Mouse (Mus musculus) CD4-positive, CD25-positive, alpha-beta regulatory T cell, adult 9 weeks (primary cell): ENCODE data around the gene Olfr714. TPM values are rescaled to one million over a fixed set of nuclear protein-coding genes. Genes with fewer than 3 reads are reported as not detected.

ENCODE experiments used
- polyA plus RNA-seq: library from polyadenylated mRNA; unstranded; fragments of 100-300 nt; shearing (Covaris generic); gene quantifications from one replicate; pipeline ENCODE4 v1.2.1, GENCODE M21; 2017

Olfr714 gene
- not detected for polyA plus RNA-seq

DNA sequence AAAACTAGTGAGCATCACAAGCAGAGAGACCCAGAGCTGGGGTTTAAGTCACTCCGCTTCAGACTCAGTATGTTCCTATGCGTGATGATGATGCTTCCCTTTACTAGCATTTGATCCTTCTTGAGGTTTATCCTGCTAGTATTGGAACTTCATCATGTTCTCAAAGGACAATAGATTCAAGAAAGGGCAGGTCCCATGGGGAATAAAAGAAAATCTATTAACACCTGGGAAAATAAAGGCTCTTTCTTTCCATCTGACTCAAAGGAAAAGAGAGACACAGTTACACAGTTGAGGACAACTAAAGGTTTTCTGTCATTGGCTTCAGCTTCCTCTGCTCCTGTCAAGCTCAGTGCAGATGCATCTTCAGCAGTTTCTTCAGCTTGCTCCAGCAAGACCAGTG, at the start of gene Olfr714:
Gene Olfr714, plus strand, starts transcription at position 301 of the 400 bp plus-strand sequence.

DNA sequence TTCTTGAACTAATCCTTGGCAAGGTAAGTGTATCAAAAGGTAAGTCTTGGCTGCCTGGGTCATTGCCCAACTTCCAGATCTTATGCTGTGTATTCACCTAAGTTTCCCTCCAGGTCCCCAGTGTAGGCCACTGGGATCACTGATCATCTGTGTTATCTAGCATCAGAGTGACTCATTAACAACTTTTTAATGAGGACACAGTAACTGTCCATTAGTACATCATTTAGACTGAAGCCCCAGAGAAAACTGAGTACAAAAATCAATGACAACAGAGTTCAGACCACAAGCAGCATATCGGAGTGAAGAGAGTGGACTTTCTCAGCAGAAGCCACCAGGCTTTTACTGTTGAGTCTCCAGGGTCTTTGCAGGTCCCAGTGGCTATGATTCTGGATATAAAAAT, 39.9 kb upstream of the Olfr714 start, which contains the start of gene Olfr713:
Gene Olfr713, plus strand, starts transcription at position 301 of the 400 bp plus-strand sequence.

DNA sequence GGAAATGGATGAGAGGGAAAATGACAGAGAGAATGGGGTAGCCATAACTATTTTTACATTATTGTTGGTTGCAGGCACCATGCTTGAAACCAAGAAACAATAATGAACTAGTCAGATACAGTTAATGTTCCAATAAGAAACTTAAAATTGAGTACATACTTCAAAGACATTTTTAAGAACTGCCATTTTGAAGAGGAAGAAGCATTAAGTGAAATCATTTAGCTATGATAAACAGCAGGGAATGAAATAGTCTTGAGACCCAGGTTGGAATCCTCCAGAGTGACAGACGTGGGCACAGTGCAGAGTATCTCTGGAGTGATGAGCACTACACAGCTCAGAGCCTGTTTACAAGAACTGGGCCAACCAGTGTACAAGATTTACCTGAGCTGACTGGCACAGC, 22.1 kb downstream of the Olfr714 start, which contains the start of gene Olfr17:
Gene Olfr17, plus strand, starts transcription at position 301 of the 400 bp plus-strand sequence.

DNA sequence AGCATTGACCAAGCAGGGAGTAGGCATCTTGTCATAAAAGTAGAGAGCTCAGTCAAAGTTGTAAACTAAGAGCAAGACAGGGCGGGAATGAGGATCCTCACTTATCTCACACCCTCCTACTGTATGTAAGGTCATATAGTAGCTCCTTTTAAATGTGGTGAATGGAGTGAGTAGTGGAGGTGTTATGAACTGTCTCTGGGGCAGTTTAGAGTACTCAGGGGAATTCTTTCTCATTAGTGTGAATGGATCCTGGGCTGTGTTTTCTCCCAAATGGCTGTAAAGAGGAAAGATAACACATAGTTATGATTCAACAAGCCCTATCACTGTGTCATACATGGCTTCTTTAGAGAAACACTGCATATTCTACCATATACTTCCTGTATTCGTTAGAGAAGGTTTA, 39.5 kb downstream of the Olfr714 start, which contains the start of gene Olfr715b:
Gene Olfr715b, minus strand, starts transcription at position 101 of the 400 bp plus-strand sequence.

Other genes with a start within 250 kb of the Olfr714 start
- not detected for gene Olfr702, start 237.1 kb upstream of the Olfr714 start, polyA plus RNA-seq
- not detected for gene Olfr703, start 227.6 kb upstream of the Olfr714 start, polyA plus RNA-seq
- not detected for gene Olfr704, start 207.8 kb upstream of the Olfr714 start, polyA plus RNA-seq
- gene Olfr705, start 194.1 kb upstream of the Olfr714 start, polyA plus RNA-seq, result not detected
- not detected for gene Olfr706, start 182.8 kb upstream of the Olfr714 start, polyA plus RNA-seq
- not detected for gene Olfr707, start 169.7 kb upstream of the Olfr714 start, polyA plus RNA-seq
- not detected for gene Olfr1532-ps1, start 163.0 kb upstream of the Olfr714 start, polyA plus RNA-seq
- not detected for gene Olfr709-ps1, start 138.8 kb upstream of the Olfr714 start, polyA plus RNA-seq
- not detected for gene Olfr710, start 122.7 kb upstream of the Olfr714 start, polyA plus RNA-seq
- gene Olfr6, start 107.0 kb upstream of the Olfr714 start, polyA plus RNA-seq, result not detected
- not detected for gene Olfr711, start 95.5 kb upstream of the Olfr714 start, polyA plus RNA-seq
- not detected for gene Olfr2, start 64.9 kb upstream of the Olfr714 start, polyA plus RNA-seq
- not detected for gene Olfr713, start 39.8 kb upstream of the Olfr714 start, polyA plus RNA-seq
- not detected for gene Olfr17, start 22.2 kb downstream of the Olfr714 start, polyA plus RNA-seq
- not detected for gene Olfr715b, start 39.4 kb downstream of the Olfr714 start, polyA plus RNA-seq
- not detected for gene Olfr715, start 60.1 kb downstream of the Olfr714 start, polyA plus RNA-seq
- not detected for gene Olfr716, start 67.3 kb downstream of the Olfr714 start, polyA plus RNA-seq
- gene Nlrp14, start 96.0 kb downstream of the Olfr714 start, polyA plus RNA-seq, result not detected
- not detected for gene Rbmxl2, start 138.5 kb downstream of the Olfr714 start, polyA plus RNA-seq